Mouse (Mus musculus) limb, embryonic 14.5 days (tissue): ENCODE results near the gene Cd300e. TPM values are rescaled to one million over a fixed set of nuclear protein-coding genes. Genes with fewer than 3 reads are reported as not detected.

Experiments
- ATAC-seq: fragments of 200-750 bp; cut with Nextera tagmentation; 2 replicates; pipeline ENCODE4 v1.8.0; 2017; ENCODE audit warnings: low read depth, moderate number of reproducible peaks, moderate TSS enrichment; ENCODE audit not compliant: low FRiP score
- DNase-seq: peaks from one replicate; pipeline ENCODE4 v3.0.0-alpha.2; 2015; ENCODE audit warnings: low spot score
- H3K27ac ChIP-seq: fragments of 300-500 bp; sonication (generic); replicated peaks from 2 replicates; pipeline ENCODE4 v1.5.1; 2014; ENCODE audit warnings: low read depth, mild to moderate bottlenecking, low read length, moderate library complexity, mixed read lengths
- H3K27me3 ChIP-seq: fragments of 300-500 bp; sonication (generic); 2 replicates; pipeline ENCODE4 v1.6.1; 2014; ENCODE audit warnings: low read length, mixed read lengths; ENCODE audit not compliant: control insufficient read depth, insufficient read depth
- H3K36me3 ChIP-seq: fragments of 300-500 bp; sonication (generic); 2 replicates; pipeline ENCODE4 v1.6.1; 2014; ENCODE audit warnings: mild to moderate bottlenecking, low read length, moderate library complexity, mixed read lengths; ENCODE audit not compliant: control insufficient read depth, insufficient read depth
- H3K4me1 ChIP-seq: fragments of 300-500 bp; sonication (generic); 2 replicates; pipeline ENCODE4 v1.6.1; 2014; ENCODE audit warnings: antibody characterized with exemption, low read length, mixed read lengths; ENCODE audit not compliant: control insufficient read depth, insufficient read depth
- H3K4me2 ChIP-seq: fragments of 300-500 bp; sonication (generic); replicated peaks from 2 replicates; pipeline ENCODE4 v1.6.1; 2014; ENCODE audit warnings: low read depth, mild to moderate bottlenecking, low read length, moderate library complexity; ENCODE audit not compliant: severe bottlenecking
- H3K4me3 ChIP-seq: fragments of 300-500 bp; sonication (generic); replicated peaks from 2 replicates; pipeline ENCODE4 v1.5.1; 2014; ENCODE audit warnings: low read length
- H3K9ac ChIP-seq: fragments of 300-500 bp; sonication (generic); 2 replicates; pipeline ENCODE4 v1.6.1; 2014; ENCODE audit warnings: mild to moderate bottlenecking, low read depth, low read length, moderate library complexity; ENCODE audit not compliant: severe bottlenecking
- H3K9me3 ChIP-seq: fragments of 300-500 bp; sonication (generic); 2 replicates; pipeline ENCODE4 v1.6.1; 2016; ENCODE audit warnings: low read length; ENCODE audit not compliant: control insufficient read depth
- POLR2A ChIP-seq: fragments of 200-500 bp; IDR thresholded peaks from 2 replicates; pipeline ENCODE4 v1.8.0; 2012; ENCODE audit warnings: inconsistent platforms, mild to moderate bottlenecking, moderate library complexity, borderline replicate concordance; ENCODE audit not compliant: insufficient read depth, insufficient read length; ENCODE audit errors: extremely low read depth
- WGBS: fragments of 180-500 bp; shearing (Covaris S2); extraction: QIAGEN DNeasy Blood & Tissue Kit; methylation state at CpG from one replicate; pipeline ENCODE4 v1.1.7; 2014; 5-methylcytosine and 5-hydroxymethylcytosine counted together
- polyA plus RNA-seq, 2 experiments: library from polyadenylated mRNA; depleted of rRNA in 1 of 2; stranded (reverse) in 1 of 2; unstranded in 1 of 2; fragments of >200 nt; fragmentation: Nextera tagmentation in 1 of 2; extraction: Ambion mirVana in 1 of 2; gene quantifications; 2 replicates each; pipeline versions ENCODE4 v1.2.1 to v1.2.3; 2012 to 2014

Gene Cd300e
- polyA plus RNA-seq, 2 experiments, result 0.08 to 0.10 TPM

DNA sequence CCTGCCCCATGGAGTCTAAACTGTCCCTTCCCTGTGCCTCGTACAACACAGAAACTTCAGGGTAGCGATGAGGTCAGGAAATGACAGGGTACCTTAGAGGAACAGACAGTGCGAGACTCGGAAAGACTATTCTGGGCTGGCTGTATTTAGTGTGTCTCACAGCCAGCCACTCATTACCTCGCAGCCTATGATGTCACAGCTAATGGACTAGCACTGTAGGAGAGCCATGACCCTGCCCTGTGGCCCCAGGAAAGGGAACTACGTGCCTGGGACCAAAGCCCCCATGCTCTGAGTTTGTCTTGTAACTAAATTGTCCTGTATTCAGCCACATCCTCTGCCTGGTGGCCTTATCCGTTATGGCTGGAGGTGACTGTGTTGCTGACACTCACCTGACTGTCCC lies 13.4 kb upstream of the Cd300e start:
- H3K36me3 ChIP-seq, result no peaks in the 10 kb centered on the region
- H3K9ac ChIP-seq, result no peak overlapping the region
- TF ChIP-seq POLR2A, result no peak
- H3K4me2 ChIP-seq, result no peak overlapping the region
- no peaks in the 10 kb centered on the region for H3K9me3 ChIP-seq
- no peak for DNase-seq
- WGBS, result 80% methylated on average over 7 of the region's 7 CpGs
- no peak overlapping the region for H3K4me3 ChIP-seq
- peaks cover 3% of the 10 kb centered on the region; the same call in 1 of the 2 replicates for H3K4me1 ChIP-seq
- H3K27ac ChIP-seq, result no peak overlapping the region
- H3K27me3 ChIP-seq, result no peaks in the 10 kb centered on the region
- no peak for ATAC-seq

DNA sequence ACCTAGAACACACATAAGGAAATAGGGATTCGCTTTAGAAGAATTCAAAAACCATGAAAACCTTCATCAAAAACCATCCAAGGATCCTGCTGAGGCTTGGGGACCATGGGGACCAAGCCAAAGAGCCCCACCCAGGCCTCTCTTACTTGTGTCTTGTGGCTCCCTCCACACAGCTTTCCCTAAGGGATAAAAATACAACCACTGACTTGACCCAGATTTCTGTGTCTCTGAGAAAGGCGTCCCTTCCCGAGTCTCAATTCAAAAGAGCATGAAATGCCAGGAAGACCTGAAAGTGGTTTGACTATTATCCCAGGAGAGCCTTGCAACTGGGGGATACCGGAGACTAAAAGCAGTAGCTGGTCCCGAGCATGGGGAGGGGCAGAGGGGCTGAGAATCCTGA lies 11.0 kb upstream of the Cd300e start:
- no peak for TF ChIP-seq POLR2A
- 67% methylated on average over 5 of the region's 5 CpGs for WGBS
- H3K36me3 ChIP-seq, result no peaks in the 10 kb centered on the region
- no peak overlapping the region for H3K27ac ChIP-seq
- peaks cover 3% of the 10 kb centered on the region; the same call in 1 of the 2 replicates for H3K4me1 ChIP-seq
- no peak for ATAC-seq
- H3K27me3 ChIP-seq, result no peaks in the 10 kb centered on the region
- no peak overlapping the region for H3K4me3 ChIP-seq
- no peaks in the 10 kb centered on the region for H3K9me3 ChIP-seq
- no peak for DNase-seq
- H3K9ac ChIP-seq, result no peak overlapping the region
- H3K4me2 ChIP-seq, result no peak overlapping the region

DNA sequence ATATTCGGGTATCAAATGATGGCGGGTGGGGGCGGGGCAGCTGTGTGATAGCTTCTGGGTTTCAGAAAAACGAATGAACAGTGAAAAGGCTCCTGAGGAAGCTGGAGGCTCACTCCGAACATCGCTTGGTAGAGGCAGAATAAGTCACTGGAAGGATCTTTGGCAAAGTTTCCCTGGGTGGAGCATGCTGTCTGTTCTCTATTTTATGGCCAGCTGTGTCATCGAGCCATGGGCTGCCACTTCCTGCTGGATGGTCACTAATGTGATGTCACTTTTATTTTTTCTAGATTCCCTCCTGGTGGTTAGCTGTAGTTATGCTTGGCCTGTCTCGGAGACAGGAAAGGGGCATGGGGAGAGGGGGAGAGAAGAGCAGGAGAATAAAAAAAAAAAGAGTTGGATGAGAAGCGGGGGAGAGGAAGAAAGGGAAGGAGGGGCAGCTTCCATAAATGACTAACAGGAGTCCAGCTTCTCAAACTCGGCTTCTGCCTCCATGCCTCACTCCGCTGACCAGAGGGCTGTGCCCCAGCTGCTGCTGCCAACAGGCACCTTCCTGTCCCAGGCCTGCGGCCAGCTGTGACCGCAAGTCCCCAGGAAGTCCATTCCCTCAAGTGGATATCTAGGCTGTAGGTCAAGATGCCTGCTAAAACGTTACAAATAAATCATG lies 9.8 kb upstream of the Cd300e start:
- Histone ChIP-seq H3K36me3 (no peaks in the 10 kb centered on the region), H3K4me2 (no peak overlapping the region)
- 20% methylated on average over 14 of the region's 14 CpGs for WGBS

DNA sequence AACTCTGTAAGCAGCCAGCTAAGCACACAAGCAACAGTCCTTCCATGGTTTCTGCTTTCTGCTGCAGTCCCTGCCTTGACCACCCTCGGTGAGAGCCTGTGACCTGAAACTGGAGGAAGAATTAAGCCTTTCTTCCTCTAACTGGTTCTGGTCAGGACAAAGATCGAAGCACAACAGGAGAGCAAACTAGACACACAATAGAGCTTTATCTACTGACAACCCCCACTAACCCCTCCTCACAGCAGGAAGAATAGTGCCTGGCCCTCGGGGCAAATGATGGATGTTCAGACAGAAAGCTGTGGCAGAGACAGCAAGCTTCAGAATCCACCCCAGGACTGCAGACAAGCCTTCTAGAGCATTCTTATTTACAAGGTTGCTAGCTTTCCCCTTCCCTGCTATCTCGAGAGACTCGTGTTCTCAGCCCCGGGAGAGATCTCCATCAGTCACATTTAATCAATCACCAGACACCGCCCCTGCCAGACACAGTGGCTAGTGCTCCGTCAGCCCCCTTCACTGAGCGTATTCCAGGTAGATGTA lies 9.1 kb upstream of the Cd300e start:
- no peak for TF ChIP-seq POLR2A
- Histone ChIP-seq H3K9me3 (no peaks in the 10 kb centered on the region), H3K4me3 (no peak overlapping the region), H3K36me3 (no peaks in the 10 kb centered on the region), H3K9ac (no peak overlapping the region), H3K4me2 (no peak overlapping the region), H3K4me1 (peaks cover 3% of the 10 kb centered on the region; the same call in 1 of the 2 replicates), H3K27me3 (no peaks in the 10 kb centered on the region), H3K27ac (no peak overlapping the region)
- WGBS, result 20% methylated on average over 9 of the region's 9 CpGs
- DNase-seq (no peak), ATAC-seq (no peak)

More for the DNA sequence above, 9.8 kb upstream of the Cd300e start:
- no peaks in the 10 kb centered on the region for H3K9me3 ChIP-seq
- H3K9ac ChIP-seq, result no peak overlapping the region
- H3K27me3 ChIP-seq, result no peaks in the 10 kb centered on the region
- DNase-seq (peak; percentile 42), ATAC-seq (no peak)
- peaks cover 3% of the 10 kb centered on the region; the same call in 1 of the 2 replicates for H3K4me1 ChIP-seq
- H3K27ac ChIP-seq, result no peak overlapping the region
- no peak for TF ChIP-seq POLR2A
- no peak overlapping the region for H3K4me3 ChIP-seq

DNA sequence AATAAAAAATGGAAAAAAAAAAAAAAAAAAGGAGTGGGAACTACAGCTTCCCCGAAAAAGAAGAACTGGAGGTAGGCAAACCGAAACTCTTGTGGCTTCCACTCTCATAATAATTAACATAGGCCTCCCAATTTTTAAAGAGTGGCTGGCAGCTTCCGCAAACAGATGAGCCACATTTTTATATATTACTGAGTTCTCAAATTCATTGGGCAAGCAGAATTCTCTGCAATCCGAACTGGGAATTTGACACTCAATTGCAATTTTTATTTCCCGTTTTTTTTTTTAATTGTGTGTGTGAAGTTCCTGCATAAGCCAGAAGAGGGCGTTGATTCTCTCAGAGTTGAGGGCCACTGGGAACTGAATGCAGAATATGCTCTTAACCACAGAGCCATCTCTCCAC lies 4.8 kb upstream of the Cd300e start:
- ATAC-seq (no peak), DNase-seq (no peak)
- no peaks in the 10 kb centered on the region for H3K27me3 ChIP-seq
- no peak for TF ChIP-seq POLR2A
- no peak overlapping the region for H3K9ac ChIP-seq
- H3K27ac ChIP-seq, result no peak overlapping the region
- 65% methylated on average over 6 of the region's 6 CpGs for WGBS
- no peak overlapping the region for H3K4me2 ChIP-seq
- H3K4me3 ChIP-seq, result no peak overlapping the region
- H3K4me1 ChIP-seq, result no peaks in the 10 kb centered on the region
- no peaks in the 10 kb centered on the region for H3K9me3 ChIP-seq
- no peaks in the 10 kb centered on the region for H3K36me3 ChIP-seq
